Mouse (Mus musculus) c-Kit-negative CD71-positive TER-119-positive erythroid progenitor cells, embryonic 14.5 days (primary cell): ENCODE data around the gene Tek.
"Not testable (repeated sequence)": the region's sequence is repeated elsewhere in the genome, so short reads cannot be mapped to it uniquely, and the experiment has no call there.

Experiments used
- DNase-seq: peaks from one replicate; pipeline ENCODE4 v3.0.0-alpha.2; 2013; ENCODE audit warnings: low read depth, low spot score

Gene Tek

GRCm38 (mm10) chr4:94738838-94739731 lies at the start of gene Tek:
TSS of gene Tek (plus strand) at chr4:94739289.
- no peak for DNase-seq

- not testable (repeated sequence) for DNase-seq
Observed at GRCm38 (mm10) chr4:94689804-94690203, 49.3 kb upstream of the Tek start.

GRCm38 (mm10) chr4:94691078-94691477 lies 48.0 kb upstream of the Tek start:
- DNase-seq, result no peak

- DNase-seq, result no peak
Observed at GRCm38 (mm10) chr4:94692175-94692574, 46.9 kb upstream of the Tek start.

- no peak for DNase-seq
Observed at GRCm38 (mm10) chr4:94696368-94696767, 42.7 kb upstream of the Tek start.

GRCm38 (mm10) chr4:94711002-94711401 lies 28.1 kb upstream of the Tek start:
- DNase-seq, result no peak

- no peak for DNase-seq
Observed at GRCm38 (mm10) chr4:94711426-94711825, 27.7 kb upstream of the Tek start.

GRCm38 (mm10) chr4:94713741-94714140 lies 25.3 kb upstream of the Tek start:
- no peak for DNase-seq

- DNase-seq, result no peak
Observed at GRCm38 (mm10) chr4:94715166-94715565, 23.9 kb upstream of the Tek start.

GRCm38 (mm10) chr4:94725799-94726198 lies 13.3 kb upstream of the Tek start:
- no peak for DNase-seq

GRCm38 (mm10) chr4:94732721-94733120 lies 6.4 kb upstream of the Tek start:
- no peak for DNase-seq

- no peak for DNase-seq
Observed at GRCm38 (mm10) chr4:94737326-94738295, 1.5 kb upstream of the Tek start.

GRCm38 (mm10) chr4:94741824-94742223 lies 2.7 kb downstream of the Tek start:
- no peak for DNase-seq

- DNase-seq, result no peak
Observed at GRCm38 (mm10) chr4:94745749-94746148, 6.7 kb downstream of the Tek start.

- no peak for DNase-seq
Observed at GRCm38 (mm10) chr4:94746387-94746811, 7.3 kb downstream of the Tek start.

GRCm38 (mm10) chr4:94747338-94747737 lies 8.2 kb downstream of the Tek start:
- DNase-seq, result no peak

GRCm38 (mm10) chr4:94752512-94752911 lies 13.4 kb downstream of the Tek start:
- DNase-seq, result no peak

- DNase-seq, result no peak
Observed at GRCm38 (mm10) chr4:94765217-94765616, 26.1 kb downstream of the Tek start.

- no peak for DNase-seq
Observed at GRCm38 (mm10) chr4:94766176-94766575, 27.1 kb downstream of the Tek start.

GRCm38 (mm10) chr4:94768624-94769023 lies 29.5 kb downstream of the Tek start:
- DNase-seq, result no peak

- no peak for DNase-seq
Observed at GRCm38 (mm10) chr4:94781043-94781442, 42.0 kb downstream of the Tek start.

- DNase-seq, result no peak
Observed at GRCm38 (mm10) chr4:94785921-94786320, 46.8 kb downstream of the Tek start.
